Mouse (Mus musculus) thymus, adult 2 months (tissue): ENCODE results near the gene Erbin.

Experiments
- CTCF ChIP-seq: fragments of 200-500 bp; IDR thresholded peaks from 2 replicates; pipeline ENCODE4 v1.5.1; 2012; ENCODE audit warnings: mild to moderate bottlenecking, control low read depth, low read length, moderate library complexity, borderline replicate concordance; ENCODE audit not compliant: control insufficient read depth, poor library complexity, insufficient read depth; ENCODE audit errors: extremely low read depth
- POLR2A ChIP-seq: fragments of 200-500 bp; IDR thresholded peaks from 2 replicates; pipeline ENCODE4 v1.6.1; 2012; ENCODE audit warnings: mild to moderate bottlenecking, low read length, control low read depth, moderate library complexity; ENCODE audit not compliant: control insufficient read depth, poor library complexity, insufficient read depth; ENCODE audit errors: extremely low read depth

DNA sequence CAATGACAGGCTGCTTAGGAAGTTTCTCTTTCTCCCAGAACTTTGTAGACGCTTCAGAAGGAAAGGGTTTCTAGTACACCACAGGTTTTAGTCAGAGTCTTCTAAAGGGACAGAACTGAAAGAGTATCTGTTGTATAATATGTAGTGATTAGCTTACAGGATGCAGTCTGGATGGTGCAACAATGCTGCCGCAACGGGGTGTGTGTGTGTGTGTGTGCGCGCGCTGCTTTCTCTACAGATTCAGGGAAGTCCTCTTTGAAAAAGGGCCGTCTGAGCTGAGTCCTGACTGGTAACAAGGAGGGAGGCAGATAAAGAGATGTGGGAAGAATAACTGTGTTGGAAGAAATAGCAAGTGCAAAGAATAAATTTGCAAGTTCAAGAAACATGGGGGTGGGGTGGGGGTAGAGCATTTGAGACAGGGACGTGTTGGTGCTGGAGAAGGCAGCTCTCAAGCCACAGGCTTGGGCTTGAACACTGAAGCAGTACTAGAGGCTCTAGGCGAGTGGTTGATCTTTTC lies 38.4 kb upstream of the Erbin start:
- TF ChIP-seq CTCF (no peak), POLR2A (no peak)
